Mouse (Mus musculus): ENCODE measurements around the gene Sh3bp5l. TPM values are rescaled to one million over a fixed set of nuclear protein-coding genes. Genes with fewer than 3 reads are reported as not detected.

Gene Sh3bp5l
- polyA plus RNA-seq (2014; fragmentation: Nextera tagmentation; extraction: Ambion mirVana): 19.2 and 19.5 TPM in 2 replicates

DNA sequence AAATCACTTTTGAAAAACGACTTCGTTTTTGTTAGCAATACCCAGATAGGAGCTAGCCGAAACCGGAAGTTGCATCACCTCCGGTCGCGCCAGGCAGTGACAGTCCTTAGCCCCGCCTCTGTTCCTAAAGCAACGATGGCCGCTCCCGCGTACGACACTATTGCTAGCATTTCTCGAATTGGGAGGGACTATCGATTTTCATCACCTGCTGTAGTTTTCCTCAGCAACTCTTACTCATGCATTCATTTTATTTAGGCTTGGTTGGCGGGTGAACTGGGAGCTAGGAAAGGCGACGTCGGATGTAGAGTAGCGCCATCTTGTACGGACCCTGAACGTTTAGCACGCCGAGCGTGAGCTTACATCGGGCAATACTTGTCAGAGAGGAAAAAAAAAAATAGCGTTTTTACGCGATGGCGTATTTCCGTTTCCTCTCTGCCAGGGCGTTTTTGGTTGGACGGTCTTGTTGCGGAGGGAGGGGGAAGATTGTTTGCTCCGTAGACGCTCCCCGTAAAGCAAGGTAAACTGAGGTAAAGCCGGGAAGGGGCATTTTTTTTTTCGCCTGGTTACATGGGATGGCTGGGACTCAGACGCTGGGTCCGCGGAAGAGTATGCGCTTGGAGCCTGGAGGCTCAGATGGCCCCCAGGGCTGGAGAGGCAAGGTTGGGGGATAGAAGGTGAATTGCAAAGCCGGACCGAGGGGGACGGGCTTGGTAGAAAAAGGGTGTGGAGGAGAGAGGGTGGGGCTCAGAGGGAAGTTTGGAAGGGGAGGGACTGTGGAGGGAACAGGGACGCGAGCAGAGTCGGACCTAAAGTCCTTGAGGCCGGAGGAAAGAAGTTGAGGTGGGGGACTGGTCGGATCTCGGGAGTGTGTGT, at the start of gene Sh3bp5l, which contains the start of gene Zfp672:
TSS of gene Sh3bp5l (plus strand) at position 449 of the 873 bp plus-strand sequence.
TSS of gene Zfp672 (minus strand) at position 64 of the 873 bp plus-strand sequence.
- Histone ChIP-seq H3K36me3 (ENCODE audit: control insufficient read depth, insufficient read depth, low read length) (peaks cover 32% of the 10 kb centered on the region), H3K4me3 (ENCODE audit: control insufficient read depth in 1 of 2, insufficient read depth in 1 of 2, low read depth in 1 of 2, low read length in 2 of 2) (peak within 1 kb of the TSS; percentile 69 to 95), H3K27me3 (ENCODE audit: control insufficient read depth, insufficient read depth, low read length) (no peaks in the 10 kb centered on the region), H3K9ac (ENCODE audit: low read length) (peak within 1 kb of the TSS; percentile 88), H3K9me3 (ENCODE audit: control insufficient read depth, low read length) (no peaks in the 10 kb centered on the region), H3K4me1 (ENCODE audit: control insufficient read depth in 2 of 2, insufficient read depth in 2 of 2, low read length in 2 of 2) (peaks cover 11 to 25% of the 10 kb centered on the region in 2 experiments), H3K27ac (replicated peaks in 1 of 2; ENCODE audit: control insufficient read depth in 1 of 2, insufficient read depth in 1 of 2, low read depth in 2 of 2, low read length in 2 of 2) (peak within 1 kb of the TSS; percentile 62 to 83), H3K4me2 (ENCODE audit: low read length) (peak within 1 kb of the TSS; percentile 85)
- peak; percentile 88 for ATAC-seq (ENCODE audit: insufficient number of reproducible peaks, insufficient read depth, low FRiP score, low read depth)
- under 1% methylated on average over 52 of the region's 52 CpGs for WGBS

DNA sequence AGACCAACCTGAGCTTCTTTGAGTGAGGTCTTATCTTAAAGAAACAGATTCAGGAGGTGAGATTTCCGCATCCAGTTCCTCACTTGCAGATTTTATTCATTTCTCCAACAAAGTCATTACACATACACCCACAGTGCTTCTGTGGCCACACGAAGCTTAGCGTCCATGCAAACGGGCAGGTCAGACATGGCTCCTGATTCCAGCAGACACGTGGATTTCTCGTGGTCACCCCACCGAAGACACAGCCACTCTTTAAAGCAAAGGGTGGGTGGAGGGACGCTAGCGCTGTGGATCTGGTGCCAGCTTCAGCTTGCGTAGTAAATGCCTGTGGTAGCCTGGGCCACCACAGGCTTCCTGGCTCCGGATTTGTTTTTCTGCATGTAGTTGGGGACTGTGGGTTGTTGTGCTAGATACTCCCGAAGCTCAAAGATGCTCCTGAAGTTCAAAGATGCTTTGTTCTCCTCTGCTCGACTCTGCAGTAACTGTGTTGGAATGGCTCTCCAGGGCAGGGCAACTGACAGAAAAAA, 48.5 kb upstream of the Sh3bp5l start:
- no peak for ATAC-seq (ENCODE audit: insufficient number of reproducible peaks, insufficient read depth, low FRiP score, low read depth)
- no peaks in the 10 kb centered on the region for H3K4me1 ChIP-seq (ENCODE audit: control insufficient read depth in 2 of 2, insufficient read depth in 2 of 2, low read length in 2 of 2)
- H3K4me2 ChIP-seq (ENCODE audit: low read length): no peak overlapping the region
- no peak overlapping the region for H3K27ac ChIP-seq (replicated peaks in 1 of 2; ENCODE audit: control insufficient read depth in 1 of 2, insufficient read depth in 1 of 2, low read depth in 2 of 2, low read length in 2 of 2)
- 78% methylated on average over 13 of the region's 13 CpGs for WGBS
- no peaks in the 10 kb centered on the region for H3K9me3 ChIP-seq (ENCODE audit: control insufficient read depth, low read length)
- no peaks in the 10 kb centered on the region for H3K36me3 ChIP-seq (ENCODE audit: control insufficient read depth, insufficient read depth, low read length)
- no peak overlapping the region for H3K9ac ChIP-seq (ENCODE audit: low read length)
- H3K27me3 ChIP-seq (ENCODE audit: control insufficient read depth, insufficient read depth, low read length): no peaks in the 10 kb centered on the region
- H3K4me3 ChIP-seq (ENCODE audit: control insufficient read depth in 1 of 2, insufficient read depth in 1 of 2, low read depth in 1 of 2, low read length in 2 of 2): no peak overlapping the region

DNA sequence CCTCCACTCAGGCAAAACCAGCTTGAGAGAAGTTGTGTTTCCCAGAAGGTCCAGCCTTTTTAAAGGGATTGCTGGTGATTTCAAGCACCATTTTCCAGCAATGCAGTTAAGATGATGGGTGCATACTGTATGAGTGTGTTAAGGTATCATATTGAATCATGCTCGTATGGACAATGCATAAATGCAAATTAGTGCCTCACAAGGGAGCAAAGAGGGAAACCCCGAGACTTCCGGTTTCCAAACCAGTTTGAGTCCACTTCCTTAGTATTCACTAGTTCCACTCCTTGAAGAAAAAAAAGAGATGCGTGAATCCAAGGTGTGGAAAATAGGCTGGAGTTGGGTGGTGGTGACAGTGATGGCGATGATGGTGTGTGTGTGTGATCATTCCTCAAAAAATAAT, 48.0 kb upstream of the Sh3bp5l start:
- Histone ChIP-seq H3K36me3 (ENCODE audit: control insufficient read depth, insufficient read depth, low read length) (no peaks in the 10 kb centered on the region), H3K4me3 (ENCODE audit: control insufficient read depth in 1 of 2, insufficient read depth in 1 of 2, low read depth in 1 of 2, low read length in 2 of 2) (no peak overlapping the region), H3K27ac (replicated peaks in 1 of 2; ENCODE audit: control insufficient read depth in 1 of 2, insufficient read depth in 1 of 2, low read depth in 2 of 2, low read length in 2 of 2) (no peak overlapping the region), H3K9me3 (ENCODE audit: control insufficient read depth, low read length) (no peaks in the 10 kb centered on the region), H3K4me2 (ENCODE audit: low read length) (no peak overlapping the region), H3K27me3 (ENCODE audit: control insufficient read depth, insufficient read depth, low read length) (no peaks in the 10 kb centered on the region), H3K4me1 (ENCODE audit: control insufficient read depth in 2 of 2, insufficient read depth in 2 of 2, low read length in 2 of 2) (no peaks in the 10 kb centered on the region), H3K9ac (ENCODE audit: low read length) (no peak overlapping the region)
- WGBS: 75% methylated on average over 5 of the region's 5 CpGs
- no peak for ATAC-seq (ENCODE audit: insufficient number of reproducible peaks, insufficient read depth, low FRiP score, low read depth)

DNA sequence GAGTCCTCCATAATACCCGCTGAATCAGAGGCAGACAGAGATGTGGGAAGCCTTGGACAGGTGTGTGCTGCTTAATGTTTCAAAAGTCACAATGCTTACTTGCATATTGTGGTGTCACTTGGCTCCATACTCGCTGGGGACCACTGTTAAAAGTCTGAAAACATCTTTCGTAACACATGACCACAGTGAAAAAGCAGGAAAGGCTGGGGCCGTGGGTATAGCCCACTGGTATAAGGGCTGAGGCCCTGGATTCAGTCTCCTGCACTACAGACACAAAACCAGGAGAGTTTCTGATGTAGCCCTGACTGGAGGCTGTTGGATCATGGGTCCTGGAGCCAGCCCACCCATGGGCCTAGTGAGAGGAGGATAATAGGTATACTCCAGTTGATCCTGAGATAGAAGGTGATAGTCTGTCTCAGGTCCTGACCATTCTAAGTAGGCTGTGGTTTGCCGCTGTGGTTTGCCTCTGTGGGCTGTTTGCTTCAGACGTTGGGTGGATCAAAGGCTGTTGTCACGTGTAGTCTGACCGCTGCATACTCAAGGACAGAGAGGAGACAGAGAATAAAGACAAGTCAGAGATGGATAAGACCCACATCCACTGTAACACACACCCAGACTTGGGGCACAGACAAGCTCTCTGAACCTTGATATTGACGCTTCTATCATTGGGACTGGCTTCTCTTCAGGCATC, 40.4 kb upstream of the Sh3bp5l start:
- Histone ChIP-seq H3K27me3 (ENCODE audit: control insufficient read depth, insufficient read depth, low read length) (no peaks in the 10 kb centered on the region), H3K27ac (replicated peaks in 1 of 2; ENCODE audit: control insufficient read depth in 1 of 2, insufficient read depth in 1 of 2, low read depth in 2 of 2, low read length in 2 of 2) (no peak overlapping the region), H3K4me3 (ENCODE audit: control insufficient read depth in 1 of 2, insufficient read depth in 1 of 2, low read depth in 1 of 2, low read length in 2 of 2) (no peak overlapping the region), H3K36me3 (ENCODE audit: control insufficient read depth, insufficient read depth, low read length) (no peaks in the 10 kb centered on the region), H3K4me2 (ENCODE audit: low read length) (no peak overlapping the region), H3K9ac (ENCODE audit: low read length) (no peak overlapping the region), H3K4me1 (ENCODE audit: control insufficient read depth in 2 of 2, insufficient read depth in 2 of 2, low read length in 2 of 2) (no peaks in the 10 kb centered on the region), H3K9me3 (ENCODE audit: control insufficient read depth, low read length) (no peaks in the 10 kb centered on the region)
- WGBS: 69% methylated on average over 9 of the region's 9 CpGs
- no peak for ATAC-seq (ENCODE audit: insufficient number of reproducible peaks, insufficient read depth, low FRiP score, low read depth)

DNA sequence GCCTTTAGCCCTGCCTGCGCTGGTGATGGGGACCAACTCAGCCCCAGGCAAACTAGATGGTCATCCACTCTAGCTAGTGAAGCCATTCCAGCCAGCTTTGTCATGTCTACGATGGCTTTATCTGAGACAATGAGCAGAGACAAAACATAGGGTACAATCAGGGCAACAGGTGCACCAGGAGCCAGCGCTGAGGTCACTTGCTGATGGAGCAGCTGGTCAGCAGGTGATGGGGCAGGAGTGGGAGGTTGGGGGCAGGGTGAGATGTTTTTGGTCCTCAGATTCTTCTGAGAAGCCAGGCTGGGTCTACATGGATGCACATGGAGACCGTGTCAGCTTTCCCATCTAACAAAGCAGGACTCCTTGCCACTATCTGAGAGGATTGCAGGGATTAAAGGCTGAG, 39.7 kb upstream of the Sh3bp5l start:
- no peak overlapping the region for H3K4me3 ChIP-seq (ENCODE audit: control insufficient read depth in 1 of 2, insufficient read depth in 1 of 2, low read depth in 1 of 2, low read length in 2 of 2)
- no peak overlapping the region for H3K9ac ChIP-seq (ENCODE audit: low read length)
- H3K36me3 ChIP-seq (ENCODE audit: control insufficient read depth, insufficient read depth, low read length): no peaks in the 10 kb centered on the region
- 80% methylated on average over 4 of the region's 4 CpGs for whole genome bisulfite sequencing
- no peak overlapping the region for H3K4me2 ChIP-seq (ENCODE audit: low read length)
- H3K27ac ChIP-seq (replicated peaks in 1 of 2; ENCODE audit: control insufficient read depth in 1 of 2, insufficient read depth in 1 of 2, low read depth in 2 of 2, low read length in 2 of 2): no peak overlapping the region
- H3K27me3 ChIP-seq (ENCODE audit: control insufficient read depth, insufficient read depth, low read length): no peaks in the 10 kb centered on the region
- no peaks in the 10 kb centered on the region for H3K4me1 ChIP-seq (ENCODE audit: control insufficient read depth in 2 of 2, insufficient read depth in 2 of 2, low read length in 2 of 2)
- ATAC-seq (ENCODE audit: insufficient number of reproducible peaks, insufficient read depth, low FRiP score, low read depth): no peak
- H3K9me3 ChIP-seq (ENCODE audit: control insufficient read depth, low read length): no peaks in the 10 kb centered on the region

DNA sequence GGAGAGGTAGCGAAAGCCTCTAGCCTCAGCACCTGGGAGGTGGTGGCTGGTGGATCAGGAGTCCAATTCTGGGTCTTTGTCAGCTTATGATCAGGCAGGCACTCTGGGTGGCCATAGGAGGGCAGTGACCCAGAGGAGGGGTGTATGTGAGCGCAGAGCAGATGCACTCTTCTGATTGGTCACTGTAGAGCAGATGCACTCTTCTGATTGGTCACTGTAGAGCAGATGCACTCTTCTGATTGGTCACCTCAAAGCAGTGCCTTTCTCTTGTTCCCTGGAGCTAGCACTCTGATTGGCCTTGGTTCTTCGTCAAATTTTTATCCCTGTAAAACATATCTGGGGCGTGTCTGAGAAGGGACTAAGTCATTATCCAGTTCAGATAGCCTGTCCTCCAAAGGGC, 37.7 kb upstream of the Sh3bp5l start:
- Histone ChIP-seq H3K4me2 (ENCODE audit: low read length) (no peak overlapping the region), H3K4me3 (ENCODE audit: control insufficient read depth in 1 of 2, insufficient read depth in 1 of 2, low read depth in 1 of 2, low read length in 2 of 2) (no peak overlapping the region), H3K9me3 (ENCODE audit: control insufficient read depth, low read length) (no peaks in the 10 kb centered on the region), H3K9ac (ENCODE audit: low read length) (no peak overlapping the region), H3K4me1 (ENCODE audit: control insufficient read depth in 2 of 2, insufficient read depth in 2 of 2, low read length in 2 of 2) (no peaks in the 10 kb centered on the region), H3K27me3 (ENCODE audit: control insufficient read depth, insufficient read depth, low read length) (no peaks in the 10 kb centered on the region), H3K36me3 (ENCODE audit: control insufficient read depth, insufficient read depth, low read length) (no peaks in the 10 kb centered on the region), H3K27ac (replicated peaks in 1 of 2; ENCODE audit: control insufficient read depth in 1 of 2, insufficient read depth in 1 of 2, low read depth in 2 of 2, low read length in 2 of 2) (no peak overlapping the region)
- peak; percentile 35; the same call in 1 of the 2 replicates for ATAC-seq (ENCODE audit: insufficient number of reproducible peaks, insufficient read depth, low FRiP score, low read depth)
- WGBS: 49% methylated on average over 4 of the region's 4 CpGs

DNA sequence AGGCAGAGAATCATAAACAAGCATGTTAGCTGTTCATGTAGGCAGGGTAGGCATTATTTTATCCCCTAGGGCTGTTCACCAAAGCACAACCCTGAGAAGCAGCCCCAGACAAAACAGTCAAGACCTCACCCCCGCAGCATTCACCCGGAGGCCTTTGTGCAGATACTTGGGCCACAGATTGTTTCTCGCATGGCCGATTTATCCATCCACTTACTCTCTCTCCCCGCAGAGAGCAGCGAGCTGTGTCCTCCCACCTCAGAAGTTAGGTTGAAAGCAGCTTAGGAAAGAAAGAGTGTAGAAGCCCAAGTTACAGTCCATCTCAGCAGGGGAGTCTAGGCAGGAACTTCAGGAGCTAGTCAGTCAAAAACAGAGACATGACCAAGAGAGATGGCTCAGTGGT, 33.1 kb upstream of the Sh3bp5l start:
- Histone ChIP-seq H3K9ac (ENCODE audit: low read length) (no peak overlapping the region), H3K36me3 (ENCODE audit: control insufficient read depth, insufficient read depth, low read length) (no peaks in the 10 kb centered on the region), H3K4me3 (ENCODE audit: control insufficient read depth in 1 of 2, insufficient read depth in 1 of 2, low read depth in 1 of 2, low read length in 2 of 2) (no peak overlapping the region), H3K27ac (replicated peaks in 1 of 2; ENCODE audit: control insufficient read depth in 1 of 2, insufficient read depth in 1 of 2, low read depth in 2 of 2, low read length in 2 of 2) (no peak overlapping the region), H3K27me3 (ENCODE audit: control insufficient read depth, insufficient read depth, low read length) (no peaks in the 10 kb centered on the region), H3K4me1 (ENCODE audit: control insufficient read depth in 2 of 2, insufficient read depth in 2 of 2, low read length in 2 of 2) (peaks cover 0 to 2% of the 10 kb centered on the region in 2 experiments; a peak in 1 of 4 replicates), H3K4me2 (ENCODE audit: low read length) (no peak overlapping the region), H3K9me3 (ENCODE audit: control insufficient read depth, low read length) (no peaks in the 10 kb centered on the region)
- ATAC-seq (ENCODE audit: insufficient number of reproducible peaks, insufficient read depth, low FRiP score, low read depth): no peak
- 81% methylated on average over 6 of the region's 6 CpGs for WGBS

Data from heart, embryonic 14.5 days (tissue).